Mouse (Mus musculus) heart, postnatal 14 days (tissue): ENCODE results near the gene Spsb3. TPM values are rescaled to one million over a fixed set of nuclear protein-coding genes. Genes with fewer than 3 reads are reported as not detected.
A peak's percentile ranks its signal among the peaks of the same experiment; 100 is the strongest.

Source experiments
- DNase-seq, 2 experiments: peaks; one replicate each; pipeline ENCODE4 v3.0.0; 2021 to 2022
- intact Hi-C: fragments of 180-260 bp; cut with DNase I; formaldehyde crosslinking; loops from one replicate; pipeline ENCODE4 v1.15.1; 2025
- total RNA-seq, 2 experiments: library from RNA; stranded (reverse); gene quantifications; 2 replicates each; pipeline ENCODE4 v1.2.3; 2021

The Spsb3 gene
- total RNA-seq, 2 experiments from 2014 or later = 32.4 to 39.3 TPM

GRCm38 (mm10) chr17:24894995-24895547 lies 8.6 kb downstream of the Spsb3 start, which contains the start of the genes Eme2 and Mrps34:
Gene Eme2 (minus strand): TSS chr17:24895087.
Gene Mrps34 (plus strand): TSS chr17:24895116.
- intact Hi-C loops = no loop called here
- peak; percentile 78 to 87 for DNase-seq

- intact Hi-C loops = no loop called here
- DNase-seq = no peak
Measured at GRCm38 (mm10) chr17:24895571-24896240, 9.3 kb downstream of the Spsb3 start.

- intact Hi-C loops = no loop called here
- peak; percentile 77 for DNase-seq
Measured at GRCm38 (mm10) chr17:24896241-24896992, 10.0 kb downstream of the Spsb3 start, which contains the start of gene Nme3. Gene Nme3 (plus strand): TSS chr17:24896500.

- intact Hi-C loops = no loop called here
- DNase-seq = no peak
Measured at GRCm38 (mm10) chr17:24896993-24897269, 10.5 kb downstream of the Spsb3 start.

- intact Hi-C loops = no loop called here
- DNase-seq = no peak
Measured at GRCm38 (mm10) chr17:24897600-24897999, 11.2 kb downstream of the Spsb3 start.

- no peak for DNase-seq
- intact Hi-C loops = no loop called here
Measured at GRCm38 (mm10) chr17:24898041-24898854, 11.8 kb downstream of the Spsb3 start.

GRCm38 (mm10) chr17:24899153-24899552 lies 12.7 kb downstream of the Spsb3 start:
- intact Hi-C loops = no loop called here
- peak in 1 of 2 experiments; percentile 65 for DNase-seq

GRCm38 (mm10) chr17:24900014-24900413 lies 13.6 kb downstream of the Spsb3 start:
- intact Hi-C loops = no loop called here
- DNase-seq = no peak

GRCm38 (mm10) chr17:24902124-24902523 lies 15.7 kb downstream of the Spsb3 start:
- intact Hi-C loops = no loop called here
- no peak for DNase-seq

GRCm38 (mm10) chr17:24902671-24903474 lies 16.4 kb downstream of the Spsb3 start:
- intact Hi-C loops = no loop called here
- no peak for DNase-seq

- intact Hi-C loops = no loop called here
- no peak for DNase-seq
Measured at GRCm38 (mm10) chr17:24903767-24904166, 17.3 kb downstream of the Spsb3 start.

GRCm38 (mm10) chr17:24907591-24907990 lies 21.1 kb downstream of the Spsb3 start:
- intact Hi-C loops = no loop called here
- no peak for DNase-seq

GRCm38 (mm10) chr17:24913984-24914383 lies 27.5 kb downstream of the Spsb3 start:
- no peak for DNase-seq
- intact Hi-C loops = no loop called here

GRCm38 (mm10) chr17:24923246-24923645 lies 36.8 kb downstream of the Spsb3 start:
- DNase-seq = no peak
- intact Hi-C loops = no loop called here

GRCm38 (mm10) chr17:24929506-24929905 lies 43.1 kb downstream of the Spsb3 start:
- no peak for DNase-seq
- intact Hi-C loops = no loop called here

- intact Hi-C loops = loop anchor here (10.0 kb wide), 1 partner anchor 342 kb away; the partner anchor contains the start of gene Ube2i
Measured at GRCm38 (mm10) chr17:24932431-24932830, 46.0 kb downstream of the Spsb3 start.

GRCm38 (mm10) chr17:24933163-24933562 lies 46.7 kb downstream of the Spsb3 start:
- no peak for DNase-seq
- intact Hi-C loops = loop anchor here (10.0 kb wide), 1 partner anchor 342 kb away; the partner anchor contains the start of gene Ube2i

More at GRCm38 (mm10) chr17:24932431-24932830, 46.0 kb downstream of the Spsb3 start:
- DNase-seq = no peak

- intact Hi-C loops = loop anchor here (10.0 kb wide), 1 partner anchor 340 kb away; the partner anchor contains the start of gene Ube2i
- no peak for DNase-seq
Measured at GRCm38 (mm10) chr17:24934926-24935325, 48.5 kb downstream of the Spsb3 start.

- DNase-seq = no peak
- intact Hi-C loops = loop anchor here (10.0 kb wide), 1 partner anchor 339 kb away; the partner anchor contains the start of gene Ube2i
Measured at GRCm38 (mm10) chr17:24935666-24936065, 49.2 kb downstream of the Spsb3 start.
